Comparison of ENCODE assay signal across 9 mouse cellular contexts in genomic region chr16:90385326-90385687, GRCm38 (mm10). TPM values are rescaled to one million over a fixed set of nuclear protein-coding genes. Genes with fewer than 3 reads are reported as not detected.
DNase-seq lines count a peak whose midpoint lies in the region; ATAC-seq lines count a peak whose summit lies in the region.
"Had no signal": no experiment of that assay in that cellular context is flagged by ENCODE, and none has a peak within 500 bp of the region (broad histone marks: within the 10 kb centered on the region; RNA-seq: fewer than 3 reads in every experiment).

No protein-coding gene starts in this region.

- peak overlapping the region; percentile 65 for H3K4me2 ChIP-seq in heart, embryonic 16.5 days (ENCODE audit: low read depth, low read length)
- peak overlapping the region; percentile 86 for H3K4me2 ChIP-seq in hindbrain, embryonic 13.5 days

- H3K9ac ChIP-seq in heart, embryonic 16.5 days (ENCODE audit: low read length): peak overlapping the region; percentile 91
- H3K9ac ChIP-seq in hindbrain, embryonic 13.5 days: peak overlapping the region; percentile 92

- WGBS in heart, embryonic 16.5 days: under 1% methylated on average over 16 of the region's 16 CpGs
- WGBS in hindbrain, embryonic 13.5 days: 1% methylated on average over 16 of the region's 16 CpGs
- under 1% methylated on average over 16 of the region's 16 CpGs for WGBS in midbrain, embryonic 10.5 days

- peaks cover 36% of the 10 kb centered on the region for H3K4me1 ChIP-seq in heart, embryonic 16.5 days (ENCODE audit: control insufficient read depth, insufficient read depth, low read length)
- no peaks in the 10 kb centered on the region; the same call in 1 of the 2 replicates for H3K4me1 ChIP-seq in brown adipose tissue, adult 24 weeks (ENCODE audit: control insufficient read depth, insufficient read depth, insufficient read length, low read length)
- peaks cover 50% of the 10 kb centered on the region for H3K4me1 ChIP-seq in hindbrain, embryonic 13.5 days (replicated peaks)
- H3K4me1 ChIP-seq in midbrain, embryonic 10.5 days: peaks cover 50% of the 10 kb centered on the region

- no peak for DNase-seq in heart, postnatal 10 days
- no peak for DNase-seq in midbrain, embryonic 10.5 days (ENCODE audit: low spot score)
- no peak for DNase-seq in cerebellum, adult 11 months
- DNase-seq in Muller cell, postnatal 12 days (ENCODE audit: inconsistent ontology term): no peak
- no peak for DNase-seq in urinary bladder, postnatal 25 days (ENCODE audit: low spot score)

- ATAC-seq in heart, embryonic 16.5 days (replicated peaks; ENCODE audit: extremely low read depth, insufficient read depth, low FRiP score): no peak
- ATAC-seq in hindbrain, embryonic 13.5 days (ENCODE audit: low FRiP score): peak; percentile 57; the same call in 1 of the 2 replicates

- peak overlapping the region; percentile 79 for H3K4me3 ChIP-seq in heart, embryonic 16.5 days (ENCODE audit: low read length)
- H3K4me3 ChIP-seq in brown adipose tissue, adult 24 weeks (ENCODE audit: insufficient read depth, low read depth, low read length): peak overlapping the region; percentile 59
- peak overlapping the region; percentile 88 for H3K4me3 ChIP-seq in hindbrain, embryonic 13.5 days
- peak overlapping the region; percentile 95 for H3K4me3 ChIP-seq in midbrain, embryonic 10.5 days

- intact Hi-C loops in heart, postnatal 10 days (cut with DNase I): loop anchor here (5.0 kb wide), 3 partner anchors 77 to 242 kb away; no protein-coding TSS in a partner anchor

- H3K27ac ChIP-seq in heart, embryonic 16.5 days (ENCODE audit: low read length): peak overlapping the region; percentile 91
- H3K27ac ChIP-seq in brown adipose tissue, adult 24 weeks (replicated peaks; ENCODE audit: low read depth, low read length): no peak overlapping the region
- peak overlapping the region; percentile 93 for H3K27ac ChIP-seq in hindbrain, embryonic 13.5 days
- peak overlapping the region; percentile 99 for H3K27ac ChIP-seq in midbrain, embryonic 10.5 days (replicated peaks)
- H3K27ac ChIP-seq: macrophage had no signal

- peaks cover 4% of the 10 kb centered on the region for H3K9me3 ChIP-seq in heart, embryonic 16.5 days (replicated peaks; ENCODE audit: control insufficient read depth, low read length)
- peaks cover 4% of the 10 kb centered on the region; the same call in 1 of the 2 replicates for H3K9me3 ChIP-seq in hindbrain, embryonic 13.5 days
- H3K9me3 ChIP-seq in midbrain, embryonic 10.5 days (replicated peaks): peaks cover 3% of the 10 kb centered on the region; the same call in 1 of the 2 replicates

- H3K36me3 ChIP-seq in heart, embryonic 16.5 days (ENCODE audit: control insufficient read depth, insufficient read depth): no peaks in the 10 kb centered on the region
- H3K36me3 ChIP-seq in hindbrain, embryonic 13.5 days: peaks cover under 1% of the 10 kb centered on the region; the same call in 1 of the 2 replicates
- H3K36me3 ChIP-seq in midbrain, embryonic 10.5 days: peaks cover 13% of the 10 kb centered on the region

- no peaks in the 10 kb centered on the region for H3K27me3 ChIP-seq in heart, embryonic 16.5 days (ENCODE audit: control insufficient read depth, insufficient read depth, low read length)
- peaks cover 11% of the 10 kb centered on the region; the same call in 1 of the 2 replicates for H3K27me3 ChIP-seq in hindbrain, embryonic 13.5 days
- peaks cover 44% of the 10 kb centered on the region for H3K27me3 ChIP-seq in midbrain, embryonic 10.5 days (ENCODE audit: low read depth, poor library complexity, severe bottlenecking)

RNA-seq across cellular contexts. Expression of gene Hunk, which starts 0.5 kb away (rescaled TPM):
- polyA plus RNA-seq in heart, embryonic 16.5 days (2015; fragmentation: Nextera tagmentation; extraction: Ambion mirVana): 7.2 and 8.3 TPM in 2 replicates
- 1 to 10 TPM; 3.0 to 4.1 TPM for total RNA-seq in heart, postnatal 10 days (2021)
- not detected in 2 replicates for polyA plus RNA-seq in brown adipose tissue, adult 24 weeks (2012; ENCODE audit: insufficient read depth, insufficient read length, missing spikeins)
- polyA plus RNA-seq in hindbrain, embryonic 13.5 days (2015; fragmentation: Nextera tagmentation; extraction: Ambion mirVana): 7.3 and 7.8 TPM in 2 replicates
- polyA plus RNA-seq in midbrain, embryonic 10.5 days (2016; fragmentation: Nextera tagmentation; extraction: Ambion mirVana): 11.8 and 11.9 TPM in 2 replicates
- polyA plus RNA-seq: macrophage had no signal
